In genomic region chr9:44406906-44407751, GRCm38 (mm10) we compare ENCODE assay signal across 8 mouse cellular contexts. TPM values are rescaled to one million over a fixed set of nuclear protein-coding genes. Genes with fewer than 3 reads are reported as not detected.
DNase-seq lines count a peak whose midpoint lies in the region; ATAC-seq lines count a peak whose summit lies in the region.

TSS of gene Rps25 (plus strand) at chr9:44407139.
TSS of gene Trappc4 (minus strand) at chr9:44407600.

- H3K4me2 ChIP-seq in heart, embryonic 13.5 days = peak within 1 kb of the TSS; percentile 88
- H3K4me2 ChIP-seq in liver, embryonic 12.5 days = peak within 1 kb of the TSS; percentile 73
- H3K4me2 ChIP-seq in stomach, embryonic 15.5 days = peak within 1 kb of the TSS; percentile 63

- DNase-seq in CD4-positive, CD25-positive, alpha-beta regulatory T cell, adult 2 months (ENCODE audit: low read depth, low spot score) = peak; percentile 95
- DNase-seq in fat pad, adult 2 months (ENCODE audit: extremely low read depth, low read depth, low spot score) = peak; percentile 68
- DNase-seq in kidney, postnatal 10 days = peak; percentile 96
- DNase-seq in natural killer cell, adult 2 months (ENCODE audit: low spot score in 2 of 2) = peak; percentile 89 to 93

- under 1% methylated on average over 51 of the region's 51 CpGs for WGBS in heart, embryonic 13.5 days
- WGBS in liver, embryonic 12.5 days (ENCODE audit: insufficient replicate concordance) = under 1% methylated on average over 51 of the region's 51 CpGs
- under 1% methylated on average over 51 of the region's 51 CpGs for WGBS in stomach, embryonic 15.5 days

- ATAC-seq in heart, embryonic 13.5 days (ENCODE audit: extremely low read depth, insufficient number of reproducible peaks, low FRiP score, low TSS enrichment) = peak; percentile 93
- peak; percentile 93 for ATAC-seq in liver, embryonic 12.5 days
- peak; percentile 94 for ATAC-seq in stomach, embryonic 15.5 days (ENCODE audit: insufficient read depth, low FRiP score, low read depth)

- H3K36me3 ChIP-seq in heart, embryonic 13.5 days = peaks cover 73% of the 10 kb centered on the region
- H3K36me3 ChIP-seq in liver, embryonic 12.5 days = peaks cover 73% of the 10 kb centered on the region
- peaks cover 44% of the 10 kb centered on the region for H3K36me3 ChIP-seq in stomach, embryonic 15.5 days

- peak within 1 kb of the TSS; percentile 97 for H3K27ac ChIP-seq in brown adipose tissue, adult 24 weeks (replicated peaks; ENCODE audit: low read depth, low read length)
- peak within 1 kb of the TSS; percentile 90 for H3K27ac ChIP-seq in heart, embryonic 13.5 days (replicated peaks)
- peak within 1 kb of the TSS; percentile 90 for H3K27ac ChIP-seq in liver, embryonic 12.5 days
- H3K27ac ChIP-seq in stomach, embryonic 15.5 days = peak within 1 kb of the TSS; percentile 97

- H3K9me3 ChIP-seq in heart, embryonic 13.5 days = no peaks in the 10 kb centered on the region
- no peaks in the 10 kb centered on the region for H3K9me3 ChIP-seq in liver, embryonic 12.5 days (replicated peaks)
- no peaks in the 10 kb centered on the region for H3K9me3 ChIP-seq in stomach, embryonic 15.5 days

- H3K4me1 ChIP-seq in brown adipose tissue, adult 24 weeks (ENCODE audit: control insufficient read depth, insufficient read depth, insufficient read length, low read length) = no peaks in the 10 kb centered on the region
- peaks cover 30% of the 10 kb centered on the region for H3K4me1 ChIP-seq in heart, embryonic 13.5 days
- H3K4me1 ChIP-seq in liver, embryonic 12.5 days = peaks cover 61% of the 10 kb centered on the region
- H3K4me1 ChIP-seq in stomach, embryonic 15.5 days = 0 out of 2 replicates have a peak, but pooled peaks cover 3% of the 10 kb centered on the region

- H3K9ac ChIP-seq in heart, embryonic 13.5 days = peak within 1 kb of the TSS; percentile 95
- H3K9ac ChIP-seq in liver, embryonic 12.5 days = peak within 1 kb of the TSS; percentile 91
- peak within 1 kb of the TSS; percentile 76 for H3K9ac ChIP-seq in stomach, embryonic 15.5 days

- no peaks in the 10 kb centered on the region for H3K27me3 ChIP-seq in heart, embryonic 13.5 days (replicated peaks)
- H3K27me3 ChIP-seq in liver, embryonic 12.5 days (replicated peaks) = no peaks in the 10 kb centered on the region
- H3K27me3 ChIP-seq in stomach, embryonic 15.5 days (replicated peaks) = no peaks in the 10 kb centered on the region

- peak within 1 kb of the TSS; percentile 88 for H3K4me3 ChIP-seq in brown adipose tissue, adult 24 weeks (ENCODE audit: insufficient read depth, low read depth, low read length)
- peak within 1 kb of the TSS; percentile 94 for H3K4me3 ChIP-seq in heart, embryonic 13.5 days
- H3K4me3 ChIP-seq in liver, embryonic 12.5 days = peak within 1 kb of the TSS; percentile 91
- peak within 1 kb of the TSS; percentile 93 for H3K4me3 ChIP-seq in stomach, embryonic 15.5 days (replicated peaks)

RNA-seq across cellular contexts. Expression of gene Rps25, which starts in this region (rescaled TPM):
- polyA plus RNA-seq in brown adipose tissue, adult 24 weeks (2012; ENCODE audit: insufficient read depth, insufficient read length, missing spikeins) = 1,821 and 1,946 TPM in 2 replicates
- polyA plus RNA-seq in heart, embryonic 13.5 days (2015; fragmentation: Nextera tagmentation; extraction: Ambion mirVana) = 1,048 and 1,209 TPM in 2 replicates
- 1,783 and 1,792 TPM in 2 replicates for polyA plus RNA-seq in liver, embryonic 12.5 days (2016; fragmentation: Nextera tagmentation; extraction: Ambion mirVana)
- polyA plus RNA-seq in stomach, embryonic 15.5 days (2015; fragmentation: Nextera tagmentation; extraction: Ambion mirVana) = 1,740 and 2,121 TPM in 2 replicates

RNA-seq across cellular contexts. Expression of gene Trappc4, which starts in this region (rescaled TPM):
- polyA plus RNA-seq in brown adipose tissue, adult 24 weeks (2012; ENCODE audit: insufficient read depth, insufficient read length, missing spikeins) = 112 and 145 TPM in 2 replicates
- polyA plus RNA-seq in heart, embryonic 13.5 days (2015; fragmentation: Nextera tagmentation; extraction: Ambion mirVana) = 78.9 and 89.7 TPM in 2 replicates
- polyA plus RNA-seq in liver, embryonic 12.5 days (2016; fragmentation: Nextera tagmentation; extraction: Ambion mirVana) = 77.7 and 79.9 TPM in 2 replicates
- 115 and 125 TPM in 2 replicates for polyA plus RNA-seq in stomach, embryonic 15.5 days (2015; fragmentation: Nextera tagmentation; extraction: Ambion mirVana)

Comparison
In these comparisons a context has a peak if more than half of its experiments do, and no peak if none do; other contexts are left out.
1. Peak in every context shown above with its lines: DNase-seq, ATAC-seq, H3K4me3 ChIP-seq and H3K27ac ChIP-seq.